Mouse (Mus musculus): ENCODE measurements around the gene Sprr2a2. TPM values are rescaled to one million over a fixed set of nuclear protein-coding genes. Genes with fewer than 3 reads are reported as not detected.

Gene Sprr2a2
- total and polyA plus RNA-seq, 3 experiments = 0.43 to 5.7 (median 1.1) TPM

Other genes with a start within 250 kb of the Sprr2a2 start
- not detected for gene Pglyrp3, start 201.3 kb upstream of the Sprr2a2 start, total RNA-seq (2021)
- gene Pglyrp3, start 201.3 kb upstream of the Sprr2a2 start, polyA plus RNA-seq (2012; rRNA removed) = not detected in 2 replicates
- not detected for gene Lor, start 132.8 kb upstream of the Sprr2a2 start, total RNA-seq (2021)
- gene Lor, start 132.8 kb upstream of the Sprr2a2 start, polyA plus RNA-seq (2012; rRNA removed) = not detected in 2 replicates
- not detected for gene Prr9, start 92.0 kb upstream of the Sprr2a2 start, total RNA-seq (2021)
- gene Prr9, start 92.0 kb upstream of the Sprr2a2 start, polyA plus RNA-seq (2012; rRNA removed) = not detected in 2 replicates
- gene Lelp1, start 73.2 kb upstream of the Sprr2a2 start, total RNA-seq (2021) = not detected
- 0.35 and 0.39 TPM in 2 replicates for gene Lelp1, start 73.2 kb upstream of the Sprr2a2 start, polyA plus RNA-seq (2012; rRNA removed)
- gene Sprr2a1, start 121 bp upstream of the Sprr2a2 start, total RNA-seq (2021) = not detected
- gene Sprr2a1, start 121 bp upstream of the Sprr2a2 start, polyA plus RNA-seq (2012; rRNA removed) = not detected in 2 replicates
- not detected for gene Sprr2a3, start 69.5 kb downstream of the Sprr2a2 start, total RNA-seq (2021)
- gene Sprr2a3, start 69.5 kb downstream of the Sprr2a2 start, polyA plus RNA-seq (2012; rRNA removed) = 0.18 TPM in 2 replicates
- not detected for gene Sprr2b, start 100.7 kb downstream of the Sprr2a2 start, total RNA-seq (2021)
- not detected in 2 replicates for gene Sprr2b, start 100.7 kb downstream of the Sprr2a2 start, polyA plus RNA-seq (2012; rRNA removed)
- gene Sprr2d, start 123.2 kb downstream of the Sprr2a2 start, total RNA-seq (2021) = not detected
- not detected in 2 replicates for gene Sprr2d, start 123.2 kb downstream of the Sprr2a2 start, polyA plus RNA-seq (2012; rRNA removed)
- gene Sprr2e, start 136.2 kb downstream of the Sprr2a2 start, total RNA-seq (2021) = not detected
- gene Sprr2e, start 136.2 kb downstream of the Sprr2a2 start, polyA plus RNA-seq (2012; rRNA removed) = not detected in 2 replicates
- gene Sprr2f, start 149.3 kb downstream of the Sprr2a2 start, total RNA-seq (2021) = not detected
- not detected in 2 replicates for gene Sprr2f, start 149.3 kb downstream of the Sprr2a2 start, polyA plus RNA-seq (2012; rRNA removed)
- gene Sprr2h, start 169.8 kb downstream of the Sprr2a2 start, total RNA-seq (2021) = not detected
- not detected in 2 replicates for gene Sprr2h, start 169.8 kb downstream of the Sprr2a2 start, polyA plus RNA-seq (2012; rRNA removed)
- gene Sprr2i, start 192.1 kb downstream of the Sprr2a2 start, total RNA-seq (2021) = not detected
- not detected in 2 replicates for gene Sprr2i, start 192.1 kb downstream of the Sprr2a2 start, polyA plus RNA-seq (2012; rRNA removed)
- not detected for gene Sprr2j-ps, start 202.2 kb downstream of the Sprr2a2 start, total RNA-seq (2021)
- not detected in 2 replicates for gene Sprr2j-ps, start 202.2 kb downstream of the Sprr2a2 start, polyA plus RNA-seq (2012; rRNA removed)
- gene Gm9774, start 213.5 kb downstream of the Sprr2a2 start, total RNA-seq (2021) = 1 to 10 TPM; 3.3 to 3.5 TPM
- 4.6 and 4.7 TPM in 2 replicates for gene Gm9774, start 213.5 kb downstream of the Sprr2a2 start, polyA plus RNA-seq (2012; rRNA removed)
- gene Sprr2k, start 216.7 kb downstream of the Sprr2a2 start, total RNA-seq (2021) = not detected
- gene Sprr2k, start 216.7 kb downstream of the Sprr2a2 start, polyA plus RNA-seq (2012; rRNA removed) = not detected in 2 replicates
- not detected for gene Sprr1b, start 222.9 kb downstream of the Sprr2a2 start, total RNA-seq (2021)
- gene Sprr1b, start 222.9 kb downstream of the Sprr2a2 start, polyA plus RNA-seq (2012; rRNA removed) = not detected in 2 replicates
- gene Sprr3, start 242.8 kb downstream of the Sprr2a2 start, total RNA-seq (2021) = not detected
- gene Sprr3, start 242.8 kb downstream of the Sprr2a2 start, polyA plus RNA-seq (2012; rRNA removed) = not detected in 2 replicates

Data from heart, adult 2 months (tissue).